ENCODE assay signal across 8 mouse cellular contexts in the genomic region with DNA sequence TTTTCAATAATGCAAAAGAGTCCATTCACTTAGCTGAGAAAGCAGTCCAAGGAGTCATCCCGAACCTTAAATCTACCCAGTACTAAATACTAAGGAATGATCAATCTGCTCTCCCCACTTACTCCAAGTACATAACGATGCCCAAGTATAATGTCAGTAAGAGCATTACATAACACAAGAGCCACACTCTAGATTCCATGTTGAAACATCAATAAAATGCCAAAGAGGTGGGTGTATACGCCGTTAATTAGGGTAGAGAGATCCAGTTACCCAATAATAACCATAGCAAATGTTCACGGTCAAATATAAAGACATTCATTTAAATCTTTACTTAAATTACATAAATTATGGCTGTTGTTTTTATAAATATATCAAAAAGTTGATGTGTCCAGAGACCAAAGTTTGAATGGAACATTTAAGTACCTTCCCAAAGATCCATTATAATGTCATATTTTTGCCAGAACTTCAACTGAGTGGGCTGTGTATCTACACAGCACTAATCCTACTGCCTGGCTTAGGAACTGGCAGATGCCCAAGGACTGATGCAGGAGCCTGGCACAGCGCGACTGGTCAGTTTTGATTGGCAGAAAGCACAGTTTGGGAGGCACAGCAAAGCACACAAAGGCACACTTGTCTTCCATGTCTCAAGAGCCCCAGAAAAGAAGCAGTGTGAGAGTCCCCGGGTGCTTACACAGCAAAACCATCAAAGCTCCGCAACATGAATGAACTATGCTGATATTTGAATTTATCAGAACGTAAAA. TPM values are rescaled to one million over a fixed set of nuclear protein-coding genes. Genes with fewer than 3 reads are reported as not detected.
DNase-seq lines count a peak whose midpoint lies in the region; ATAC-seq and TF ChIP-seq lines count a peak whose summit lies in the region.

No protein-coding gene starts in this region.

- no peak for TF ChIP-seq POLR2A in cerebellum, adult 2 months (IDR thresholded peaks at IDR 0.05; ENCODE audit: borderline replicate concordance, insufficient read depth, low read length)

- H3K27ac ChIP-seq in midbrain, embryonic 11.5 days (ENCODE audit: low read depth, low read length) = no peak overlapping the region
- H3K27ac ChIP-seq in midbrain, embryonic 10.5 days (replicated peaks) = no peak overlapping the region
- no peak overlapping the region for H3K27ac ChIP-seq in cerebellum, adult 2 months (ENCODE audit: insufficient read depth, low read length)
- no peak overlapping the region for H3K27ac ChIP-seq in neural tube, embryonic 15.5 days (replicated peaks)

- no peak overlapping the region for H3K9ac ChIP-seq in midbrain, embryonic 11.5 days (ENCODE audit: low read length)
- no peak overlapping the region for H3K9ac ChIP-seq in neural tube, embryonic 15.5 days (replicated peaks)

- ATAC-seq in midbrain, embryonic 11.5 days (ENCODE audit: low FRiP score) = no peak
- ATAC-seq in neural tube, embryonic 15.5 days (ENCODE audit: low FRiP score) = peak; percentile 77

- H3K9me3 ChIP-seq in midbrain, embryonic 11.5 days (ENCODE audit: control insufficient read depth, low read length) = no peaks in the 10 kb centered on the region
- H3K9me3 ChIP-seq in midbrain, embryonic 10.5 days (replicated peaks) = no peaks in the 10 kb centered on the region
- H3K9me3 ChIP-seq in neural tube, embryonic 15.5 days (replicated peaks) = no peaks in the 10 kb centered on the region

- no peaks in the 10 kb centered on the region for H3K36me3 ChIP-seq in midbrain, embryonic 11.5 days (ENCODE audit: control insufficient read depth, insufficient read depth, low read length)
- H3K36me3 ChIP-seq in midbrain, embryonic 10.5 days = no peaks in the 10 kb centered on the region
- no peaks in the 10 kb centered on the region for H3K36me3 ChIP-seq in neural tube, embryonic 15.5 days

- H3K27me3 ChIP-seq in midbrain, embryonic 11.5 days (ENCODE audit: control insufficient read depth, insufficient read depth, low read length) = no peaks in the 10 kb centered on the region
- H3K27me3 ChIP-seq in midbrain, embryonic 10.5 days (ENCODE audit: low read depth, poor library complexity, severe bottlenecking) = no peaks in the 10 kb centered on the region
- no peaks in the 10 kb centered on the region for H3K27me3 ChIP-seq in cerebellum, adult 2 months (ENCODE audit: control insufficient read depth, insufficient read depth, low read length)
- H3K27me3 ChIP-seq in neural tube, embryonic 15.5 days (replicated peaks) = no peaks in the 10 kb centered on the region

- no peaks in the 10 kb centered on the region for H3K4me1 ChIP-seq in midbrain, embryonic 11.5 days (ENCODE audit: control insufficient read depth, insufficient read depth, low read length)
- no peaks in the 10 kb centered on the region for H3K4me1 ChIP-seq in midbrain, embryonic 10.5 days
- no peaks in the 10 kb centered on the region for H3K4me1 ChIP-seq in cerebellum, adult 2 months (ENCODE audit: control insufficient read depth, insufficient read depth, low read length)
- H3K4me1 ChIP-seq in neural tube, embryonic 15.5 days = no peaks in the 10 kb centered on the region

- intact Hi-C loops in left cerebral cortex, postnatal 14 days (cut with DNase I) = no loop called here

- DNase-seq in midbrain, embryonic 11.5 days (ENCODE audit: low spot score, missing footprints) = peak; percentile 69
- DNase-seq in midbrain, embryonic 10.5 days (ENCODE audit: low spot score) = no peak
- DNase-seq in cerebellum, adult 2 months = peak; percentile 71 to 85
- peak; percentile 48 to 55 for DNase-seq in frontal cortex, postnatal 36 days (ENCODE audit: low spot score in 2 of 2)
- peak; percentile 54 to 57 for DNase-seq in left cerebral cortex, postnatal 14 days (ENCODE audit: low spot score in 2 of 2)
- no peak for DNase-seq in spleen, postnatal 36 days (ENCODE audit: low spot score in 2 of 2)
- no peak for DNase-seq in kidney, adult 9 months

- H3K4me2 ChIP-seq in midbrain, embryonic 11.5 days = no peak overlapping the region
- no peak overlapping the region for H3K4me2 ChIP-seq in neural tube, embryonic 15.5 days

- no peak for TF ChIP-seq CTCF in cerebellum, adult 2 months (IDR thresholded peaks at IDR 0.05; ENCODE audit: borderline replicate concordance, insufficient read depth, low read depth, low read length)

- WGBS in midbrain, embryonic 11.5 days = 89% methylated on average over 10 of the region's 10 CpGs
- WGBS in midbrain, embryonic 10.5 days = 92% methylated on average over 10 of the region's 10 CpGs
- WGBS in cerebellum, adult 2 months = 44% methylated on average over 10 of the region's 10 CpGs
- WGBS in neural tube, embryonic 15.5 days = 81% methylated on average over 10 of the region's 10 CpGs

- H3K4me3 ChIP-seq in midbrain, embryonic 11.5 days (ENCODE audit: low read depth, low read length) = no peak overlapping the region
- no peak overlapping the region for H3K4me3 ChIP-seq in midbrain, embryonic 10.5 days
- H3K4me3 ChIP-seq in cerebellum, adult 2 months (replicated peaks; ENCODE audit: insufficient read depth, low read depth, low read length) = no peak overlapping the region
- no peak overlapping the region for H3K4me3 ChIP-seq in neural tube, embryonic 15.5 days (replicated peaks)

RNA-seq across cellular contexts. Expression of gene 1190002N15Rik, which starts 55.5 kb away (rescaled TPM):
- polyA plus RNA-seq in midbrain, embryonic 11.5 days (2014; fragmentation: Nextera tagmentation; extraction: Ambion mirVana) = 39.4 and 44.2 TPM in 2 replicates
- polyA plus RNA-seq in midbrain, embryonic 10.5 days (2016; fragmentation: Nextera tagmentation; extraction: Ambion mirVana) = 6.6 and 6.7 TPM in 2 replicates
- 71.6 and 82.3 TPM in 2 replicates for polyA plus RNA-seq in cerebellum, adult 2 months (2012; rRNA removed)
- total RNA-seq in left cerebral cortex, postnatal 14 days (2021) = 10 to 100 TPM; 36.8 to 41.3 TPM
- 8.6 and 13.3 TPM in 2 replicates for polyA plus RNA-seq in neural tube, embryonic 15.5 days (2015; fragmentation: Nextera tagmentation; extraction: Ambion mirVana)

Comparison
In these comparisons a context has a peak if more than half of its experiments do, and no peak if none do; other contexts are left out.
1. DNase-seq: peak in midbrain, embryonic 11.5 days (single experiment), cerebellum, adult 2 months (2 of 2), frontal cortex, postnatal 36 days (2 of 2) and left cerebral cortex, postnatal 14 days (2 of 2); none in midbrain, embryonic 10.5 days (single experiment), spleen, postnatal 36 days (0 of 2) and kidney, adult 9 months (single experiment).